Mouse (Mus musculus): Measurements from ENCODE around the gene Arfgap2. TPM values are rescaled to one million over a fixed set of nuclear protein-coding genes. Genes with fewer than 3 reads are reported as not detected.

The Arfgap2 gene
- total and polyA plus RNA-seq, 3 experiments = 55.1 to 77.6 (median 57.0) TPM

DNA sequence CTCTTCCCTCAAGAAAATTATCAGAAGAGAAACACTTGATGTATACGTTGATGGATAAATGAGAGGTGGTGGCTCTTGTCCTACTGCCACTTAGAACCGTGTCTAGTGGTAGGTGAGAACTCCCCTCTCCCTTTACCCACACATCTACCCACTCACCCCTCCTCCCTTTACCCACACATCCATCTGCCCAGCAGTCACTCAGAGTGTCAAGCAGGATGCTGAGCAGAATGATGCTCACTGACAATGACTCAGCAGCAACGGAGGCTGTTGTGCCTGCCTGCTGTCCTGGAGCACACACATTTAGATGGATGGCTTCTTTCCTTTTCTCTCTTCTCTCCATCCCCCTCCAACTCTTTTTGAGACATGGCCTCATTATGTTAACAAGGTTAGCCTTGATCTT is 38.1 kb downstream of the Arfgap2 start:
- Histone ChIP-seq H3K36me3 (replicated peaks in 1 of 2; ENCODE audit: control insufficient read depth in 1 of 2, insufficient read depth in 1 of 2, low read length in 1 of 2) (no peaks in the 10 kb centered on the region), H3K9me3 (replicated peaks; ENCODE audit: low read length) (no peaks in the 10 kb centered on the region), H3K27ac (ENCODE audit: insufficient read depth, low read depth) (no peak overlapping the region), H3K79me2 (replicated peaks; ENCODE audit: control insufficient read depth, extremely low read depth, insufficient read depth, poor library complexity, severe bottlenecking) (no peaks in the 10 kb centered on the region), H3K4me3 (replicated peaks in 1 of 3; ENCODE audit: low read depth in 2 of 3, low read length in 2 of 3, poor library complexity in 1 of 3) (no peak overlapping the region), H3K9ac (ENCODE audit: insufficient read depth, low read depth) (no peak overlapping the region), H3K4me2 (ENCODE audit: insufficient read depth, low read depth, poor library complexity, severe bottlenecking) (no peak overlapping the region), H3K27me3 (replicated peaks) (no peaks in the 10 kb centered on the region), H3K4me1 (ENCODE audit: control insufficient read depth in 1 of 2, insufficient read depth in 2 of 2) (peaks cover 5 to 29% of the 10 kb centered on the region in 2 experiments; a peak in 3 of 4 replicates)
- dilution Hi-C loops (cut with MboI; ENCODE audit: extremely low pct_ligation_motif_present, extremely low pct_unique_long_range_greater_than_20kb, low sequenced_read_pairs) = no loop called here
- no peak for DNase-seq (ENCODE audit: extremely low read depth)
- in situ Hi-C loops (cut with MboI; ENCODE audit: low pct_ligation_motif_present, low pct_unique_long_range_greater_than_20kb, low sequenced_read_pairs) = no loop called here
- TF ChIP-seq NRF1 (IDR thresholded peaks at IDR 0.05; ENCODE audit: low read depth, low read length) = no peak
- TF ChIP-seq CHD2 (IDR thresholded peaks at IDR 0.05; ENCODE audit: low read length) = no peak
- no peak for TF ChIP-seq MAZ (IDR thresholded peaks at IDR 0.05; ENCODE audit: low read depth, low read length)
- no peak for TF ChIP-seq KAT2A (IDR thresholded peaks at IDR 0.05; ENCODE audit: insufficient replicate concordance, low read length)
- no peak for TF ChIP-seq UBTF (IDR thresholded peaks at IDR 0.05; ENCODE audit: low read depth, low read length)
- TF ChIP-seq EP300 (IDR thresholded peaks at IDR 0.05; ENCODE audit: low read length) = no peak
- no peak for TF ChIP-seq ZMIZ1 (IDR thresholded peaks at IDR 0.05; ENCODE audit: low read depth, low read length)
- no peak for TF ChIP-seq MAFK (IDR thresholded peaks at IDR 0.05; ENCODE audit: insufficient replicate concordance, low read length)
- no peak for TF ChIP-seq JUND (conservative IDR thresholded peaks at IDR 0.05; ENCODE audit: low read depth, low read length)
- no peak for TF ChIP-seq ELF1 (IDR thresholded peaks at IDR 0.05; ENCODE audit: low read depth, low read length)
- no peak for TF ChIP-seq SMC3 (IDR thresholded peaks at IDR 0.05; ENCODE audit: low read depth, low read length)
- no peak for TF ChIP-seq NELFE (IDR thresholded peaks at IDR 0.05; ENCODE audit: low read depth, low read length)
- no peak for TF ChIP-seq USF2 (conservative IDR thresholded peaks at IDR 0.05; ENCODE audit: low read depth, low read length)
- TF ChIP-seq CTCF (conservative IDR thresholded peaks at IDR 0.05 in 1 of 2, IDR thresholded peaks at IDR 0.05 in 1 of 2; ENCODE audit: low read depth in 2 of 2, low read length in 2 of 2) = no peak
- no peak for TF ChIP-seq MAX (IDR thresholded peaks at IDR 0.05; ENCODE audit: low read length)
- no peak for TF ChIP-seq RAD21 (IDR thresholded peaks at IDR 0.05; ENCODE audit: low read depth, low read length)
- no peak for TF ChIP-seq POLR2AphosphoS2 (IDR thresholded peaks at IDR 0.05; ENCODE audit: low read depth, low read length)

DNA sequence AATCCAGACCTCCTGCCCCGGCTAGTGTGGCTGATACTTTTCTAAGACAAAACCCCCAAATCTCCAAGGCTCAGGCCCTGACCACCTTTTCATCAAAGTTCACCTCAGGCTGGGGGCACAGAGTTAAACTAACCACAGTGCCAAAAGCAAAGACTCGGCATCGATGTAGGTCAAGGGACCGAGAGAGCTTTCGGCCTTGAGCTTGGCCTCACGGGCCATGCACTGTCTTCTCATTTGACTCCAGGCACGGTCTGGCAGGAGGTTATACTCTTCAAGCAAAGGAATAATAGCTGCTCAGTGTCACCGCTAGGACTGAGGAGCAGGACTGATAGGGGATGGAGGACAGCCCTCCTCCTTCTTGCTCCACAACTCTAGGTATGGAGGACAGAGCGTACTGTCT is 41.2 kb downstream of the Arfgap2 start:
- H3K27ac ChIP-seq (ENCODE audit: insufficient read depth, low read depth) = no peak overlapping the region
- dilution Hi-C loops (cut with MboI; ENCODE audit: extremely low pct_ligation_motif_present, extremely low pct_unique_long_range_greater_than_20kb, low sequenced_read_pairs) = no loop called here
- H3K4me3 ChIP-seq (replicated peaks in 1 of 3; ENCODE audit: low read depth in 2 of 3, low read length in 2 of 3, poor library complexity in 1 of 3) = no peak overlapping the region
- no peak overlapping the region for H3K9ac ChIP-seq (ENCODE audit: insufficient read depth, low read depth)
- no peak overlapping the region for H3K4me2 ChIP-seq (ENCODE audit: insufficient read depth, low read depth, poor library complexity, severe bottlenecking)
- no peaks in the 10 kb centered on the region for H3K36me3 ChIP-seq (replicated peaks in 1 of 2; ENCODE audit: control insufficient read depth in 1 of 2, insufficient read depth in 1 of 2, low read length in 1 of 2)
- H3K4me1 ChIP-seq (ENCODE audit: control insufficient read depth in 1 of 2, insufficient read depth in 2 of 2) = peaks cover 10 to 46% of the 10 kb centered on the region in 2 experiments
- H3K79me2 ChIP-seq (replicated peaks; ENCODE audit: control insufficient read depth, extremely low read depth, insufficient read depth, poor library complexity, severe bottlenecking) = no peaks in the 10 kb centered on the region
- H3K9me3 ChIP-seq (replicated peaks; ENCODE audit: low read length) = no peaks in the 10 kb centered on the region
- TF ChIP-seq USF1 (IDR thresholded peaks at IDR 0.05; ENCODE audit: low read depth, low read length) (no peak), MAFK (IDR thresholded peaks at IDR 0.05; ENCODE audit: insufficient replicate concordance, low read length) (no peak), MYC (IDR thresholded peaks at IDR 0.05; ENCODE audit: low read depth, low read length) (no peak), ZC3H11A (IDR thresholded peaks at IDR 0.05; ENCODE audit: low read depth, low read length) (no peak), MAX (IDR thresholded peaks at IDR 0.05; ENCODE audit: low read length) (no peak), SMC3 (IDR thresholded peaks at IDR 0.05; ENCODE audit: low read depth, low read length) (no peak)
- DNase-seq (ENCODE audit: extremely low read depth) = no peak
- in situ Hi-C loops (cut with MboI; ENCODE audit: low pct_ligation_motif_present, low pct_unique_long_range_greater_than_20kb, low sequenced_read_pairs) = no loop called here
- H3K27me3 ChIP-seq (replicated peaks) = no peaks in the 10 kb centered on the region

Measured in CH12.LX (cell line).